Mouse (Mus musculus) cerebellum, adult 2 months (tissue): ENCODE results near the gene Tmco4.

Experiments
- CTCF ChIP-seq: fragments of 200-500 bp; IDR thresholded peaks from 2 replicates; pipeline ENCODE4 v1.5.1; 2011; ENCODE audit warnings: low read depth, mild to moderate bottlenecking, control low read depth, low read length, moderate library complexity, borderline replicate concordance; ENCODE audit not compliant: insufficient read depth
- POLR2A ChIP-seq: fragments of 200-500 bp; IDR thresholded peaks from 2 replicates; pipeline ENCODE4 v1.6.1; 2011; ENCODE audit warnings: low read length, control low read depth, borderline replicate concordance; ENCODE audit not compliant: insufficient read depth

DNA sequence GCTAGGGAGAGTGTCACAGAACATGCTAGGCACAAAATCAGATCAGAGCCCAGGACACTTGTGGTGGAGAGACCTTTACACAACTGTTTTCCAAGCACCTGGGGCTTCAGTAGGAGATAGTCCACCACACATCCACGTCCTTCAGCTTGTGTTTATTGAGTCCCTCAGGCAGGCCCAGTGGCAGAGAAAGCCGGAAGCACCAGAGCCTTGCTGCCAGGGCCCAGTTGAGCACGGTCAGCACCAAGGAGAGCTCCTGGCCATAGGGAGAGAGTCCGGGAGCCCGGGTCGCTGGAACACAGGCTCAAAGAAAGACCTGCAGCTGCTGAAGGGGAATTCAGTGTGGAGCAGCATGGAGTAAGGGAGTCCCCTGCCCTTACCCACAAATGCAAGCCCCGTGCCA lies 86.9 kb downstream of the Tmco4 start:
- TF ChIP-seq CTCF (no peak), POLR2A (no peak)
